Mouse (Mus musculus) intestine, postnatal 0 days (tissue): ENCODE measurements at regions not wholly inside any gene's neighbourhood (a gene's known extent, or its start where the extent isn't known, plus 50 kb on each side); places are given as distances from the start of the nearest gene placed in this dataset.

Experiments
- ATAC-seq: fragments of 200-750 bp; cut with Nextera tagmentation; 2 replicates; pipeline ENCODE4 v1.8.0; 2017; ENCODE audit warnings: mild to moderate bottlenecking, moderate TSS enrichment, moderate library complexity
- H3K27ac ChIP-seq: fragments of 300-500 bp; sonication (generic); 2 replicates; pipeline ENCODE4 v1.5.1; 2014; ENCODE audit warnings: mild to moderate bottlenecking, low read depth, low read length, moderate library complexity
- H3K27me3 ChIP-seq: fragments of 300-500 bp; sonication (generic); replicated peaks from 2 replicates; pipeline ENCODE4 v1.6.1; 2014; ENCODE audit warnings: low read length, mixed read lengths; ENCODE audit not compliant: control insufficient read depth, insufficient read depth
- H3K36me3 ChIP-seq: fragments of 300-500 bp; sonication (generic); 2 replicates; pipeline ENCODE4 v1.6.1; 2014; ENCODE audit warnings: mild to moderate bottlenecking, moderate library complexity; ENCODE audit not compliant: control insufficient read depth, insufficient read depth
- H3K4me1 ChIP-seq: fragments of 300-500 bp; sonication (generic); replicated peaks from 2 replicates; pipeline ENCODE4 v1.6.1; 2014; ENCODE audit warnings: antibody characterized with exemption, low read length, mixed read lengths; ENCODE audit not compliant: control insufficient read depth, insufficient read depth
- H3K4me2 ChIP-seq: fragments of 300-500 bp; sonication (generic); replicated peaks from 2 replicates; pipeline ENCODE4 v1.6.1; 2014; ENCODE audit warnings: low read depth, mild to moderate bottlenecking, moderate library complexity
- H3K4me3 ChIP-seq: fragments of 300-500 bp; sonication (generic); 2 replicates; pipeline ENCODE4 v1.5.1; 2014; ENCODE audit warnings: low read depth, low read length
- H3K9ac ChIP-seq: fragments of 300-500 bp; sonication (generic); 2 replicates; pipeline ENCODE4 v1.6.1; 2014; ENCODE audit warnings: mild to moderate bottlenecking, low read depth, low read length
- H3K9me3 ChIP-seq: fragments of 300-500 bp; sonication (generic); 2 replicates; pipeline ENCODE4 v1.6.1; 2016; ENCODE audit warnings: mixed run types; ENCODE audit not compliant: control insufficient read depth
- CTCF ChIP-seq: sonication (generic); IDR thresholded peaks from 2 replicates; pipeline ENCODE4 v1.5.1; 2016; ENCODE audit warnings: low read depth, mild to moderate bottlenecking, control low read depth, antibody characterized with exemption, moderate library complexity
- WGBS: fragments of 180-500 bp; shearing (Covaris S2); extraction: QIAGEN DNeasy Blood & Tissue Kit; methylation state at CpG from one replicate; pipeline ENCODE4 v1.1.7; 2014; 5-methylcytosine and 5-hydroxymethylcytosine counted together

DNA sequence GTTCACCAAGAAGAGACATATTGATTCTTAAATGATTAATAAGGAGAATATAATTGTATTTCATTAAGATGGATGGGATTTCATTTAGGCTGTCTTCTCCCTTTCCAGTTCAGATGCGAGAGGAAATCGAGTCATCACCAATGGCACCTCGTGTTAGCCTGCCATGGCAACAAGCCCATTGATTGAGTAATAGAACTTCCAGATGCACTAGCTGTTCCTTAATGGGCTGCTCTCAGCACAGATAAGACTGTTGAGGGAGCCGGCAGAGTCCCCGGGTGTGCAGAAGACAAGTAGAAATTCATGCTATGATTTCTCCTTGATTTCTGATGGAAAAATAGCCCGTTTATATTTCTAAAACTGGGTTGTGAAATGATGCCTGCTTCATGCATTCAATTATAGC, 336.5 kb upstream of the Slc35b3 start:
- Histone ChIP-seq H3K4me2 (no peak overlapping the region), H3K36me3 (no peaks in the 10 kb centered on the region), H3K27me3 (no peaks in the 10 kb centered on the region), H3K27ac (no peak overlapping the region), H3K4me3 (no peak overlapping the region), H3K9me3 (no peaks in the 10 kb centered on the region), H3K9ac (no peak overlapping the region), H3K4me1 (no peaks in the 10 kb centered on the region)
- no peak for ATAC-seq
- WGBS, result 79% methylated on average over 6 of the region's 6 CpGs
- TF ChIP-seq CTCF, result no peak

- H3K36me3 ChIP-seq, result no peaks in the 10 kb centered on the region
- H3K27ac ChIP-seq, result no peak overlapping the region
- ATAC-seq, result no peak
- no peaks in the 10 kb centered on the region for H3K4me1 ChIP-seq
- no peak overlapping the region for H3K4me2 ChIP-seq
- no peak for TF ChIP-seq CTCF
- no peak overlapping the region for H3K9ac ChIP-seq
- no peaks in the 10 kb centered on the region for H3K9me3 ChIP-seq
- no peak overlapping the region for H3K4me3 ChIP-seq
- H3K27me3 ChIP-seq, result no peaks in the 10 kb centered on the region
- 53% methylated on average over 5 of the region's 6 CpGs for WGBS
Observed at GRCm38 (mm10) chr13:39290216-39290960, 329.7 kb upstream of the Slc35b3 start.

GRCm38 (mm10) chr13:39282272-39282671, 321.6 kb upstream of the Slc35b3 start:
- H3K9ac ChIP-seq, result no peak overlapping the region
- H3K36me3 ChIP-seq, result no peaks in the 10 kb centered on the region
- no peak overlapping the region for H3K27ac ChIP-seq
- no peak overlapping the region for H3K4me2 ChIP-seq
- H3K27me3 ChIP-seq, result no peaks in the 10 kb centered on the region
- H3K9me3 ChIP-seq, result no peaks in the 10 kb centered on the region
- ATAC-seq, result no peak
- H3K4me3 ChIP-seq, result no peak overlapping the region
- no peaks in the 10 kb centered on the region for H3K4me1 ChIP-seq
- WGBS, result 97% methylated on average over 2 of the region's 2 CpGs
- no peak for TF ChIP-seq CTCF

- 74% methylated on average over 1 of the region's 1 CpGs for WGBS
- no peaks in the 10 kb centered on the region for H3K9me3 ChIP-seq
- no peak overlapping the region for H3K4me2 ChIP-seq
- H3K36me3 ChIP-seq, result no peaks in the 10 kb centered on the region
- H3K4me3 ChIP-seq, result no peak overlapping the region
- no peak overlapping the region for H3K9ac ChIP-seq
- ATAC-seq, result no peak
- H3K4me1 ChIP-seq, result no peaks in the 10 kb centered on the region
- no peaks in the 10 kb centered on the region for H3K27me3 ChIP-seq
- no peak for TF ChIP-seq CTCF
- H3K27ac ChIP-seq, result no peak overlapping the region
Observed at GRCm38 (mm10) chr13:39278101-39278500, 317.4 kb upstream of the Slc35b3 start.

DNA sequence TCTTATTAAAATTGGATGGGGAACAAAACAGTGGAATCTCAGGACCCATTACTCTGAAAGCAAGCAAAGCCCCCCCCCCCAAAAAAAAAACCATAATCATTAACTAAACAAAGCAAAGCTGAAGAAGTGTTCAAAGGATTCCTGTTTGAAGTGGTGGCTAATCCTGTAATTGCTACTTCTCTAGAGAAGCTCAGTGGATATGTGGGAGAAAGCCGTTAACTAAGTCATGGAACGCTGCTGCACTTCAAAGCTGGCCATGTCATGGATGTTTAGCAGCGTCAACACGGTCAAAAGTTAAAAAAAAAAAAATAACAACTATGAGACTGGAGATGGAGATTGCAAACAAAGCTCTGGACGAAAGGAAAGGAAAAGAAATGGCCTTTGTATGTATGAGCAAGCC, 305.3 kb upstream of the Slc35b3 start:
- no peak overlapping the region for H3K9ac ChIP-seq
- no peaks in the 10 kb centered on the region for H3K9me3 ChIP-seq
- H3K36me3 ChIP-seq, result no peaks in the 10 kb centered on the region
- no peak for ATAC-seq
- no peaks in the 10 kb centered on the region for H3K27me3 ChIP-seq
- H3K27ac ChIP-seq, result no peak overlapping the region
- H3K4me2 ChIP-seq, result no peak overlapping the region
- TF ChIP-seq CTCF, result no peak
- no peak overlapping the region for H3K4me3 ChIP-seq
- H3K4me1 ChIP-seq, result no peaks in the 10 kb centered on the region
- WGBS, result 60% methylated on average over 5 of the region's 5 CpGs

DNA sequence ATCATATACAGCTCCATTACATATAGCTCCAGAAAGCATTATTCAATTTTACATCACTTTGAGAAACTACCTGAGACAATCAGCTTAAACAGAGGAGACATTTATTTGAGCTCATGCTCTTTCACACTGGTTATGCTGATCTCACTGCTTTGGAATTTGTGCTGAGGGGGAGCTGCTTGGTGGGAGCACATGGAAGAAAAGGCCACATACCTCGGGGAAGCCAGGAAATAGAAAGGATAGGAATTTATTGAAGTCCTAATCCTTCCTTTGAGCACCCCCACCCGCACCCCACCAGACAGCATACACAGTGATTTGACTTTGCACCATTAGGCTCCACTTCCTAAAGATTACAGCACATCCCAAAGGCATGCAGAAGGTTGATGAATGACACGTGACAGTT, 296.0 kb upstream of the Slc35b3 start:
- TF ChIP-seq CTCF, result no peak
- no peaks in the 10 kb centered on the region for H3K27me3 ChIP-seq
- H3K9ac ChIP-seq, result no peak overlapping the region
- no peak overlapping the region for H3K4me2 ChIP-seq
- H3K4me1 ChIP-seq, result no peaks in the 10 kb centered on the region
- WGBS, result 40% methylated on average over 3 of the region's 3 CpGs
- H3K9me3 ChIP-seq, result no peaks in the 10 kb centered on the region
- no peak overlapping the region for H3K4me3 ChIP-seq
- no peak for ATAC-seq
- H3K36me3 ChIP-seq, result no peaks in the 10 kb centered on the region
- H3K27ac ChIP-seq, result no peak overlapping the region
